Mouse (Mus musculus): ENCODE data around the gene Stx5a.

DNA sequence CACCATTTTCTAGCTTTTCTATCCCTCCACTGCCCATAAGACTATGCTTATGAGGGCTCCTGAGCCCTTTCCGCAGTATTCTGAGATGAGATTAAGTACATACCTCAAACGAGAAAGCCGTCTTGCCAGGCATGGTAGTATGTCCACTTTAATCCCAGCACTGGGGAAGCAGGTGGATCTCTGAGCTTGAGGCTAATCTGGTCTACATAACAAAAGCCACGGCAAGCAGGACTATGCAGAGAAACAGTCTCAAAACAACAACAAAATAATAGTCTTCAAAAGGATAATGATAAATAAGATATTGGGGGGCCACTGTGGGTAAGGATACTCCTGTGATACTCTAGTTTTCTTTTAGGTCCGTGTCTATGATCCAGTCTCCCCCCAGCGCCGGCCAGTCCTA is 2.3 kb upstream of the Stx5a start:
- TF ChIP-seq CTCF (conservative IDR thresholded peaks at IDR 0.05; ENCODE audit: low read length): no peak
- TF ChIP-seq POU5F1 (IDR thresholded peaks at IDR 0.05; ENCODE audit: borderline replicate concordance, low read length): no peak
- TF ChIP-seq NANOG (IDR thresholded peaks at IDR 0.05; ENCODE audit: borderline replicate concordance, low read length): no peak

Measured in E14TG2a.4 (cell line).